Mouse (Mus musculus) gastrocnemius, adult 2 months (tissue): ENCODE data around the gene Acvr1. TPM values are rescaled to one million over a fixed set of nuclear protein-coding genes. Genes with fewer than 3 reads are reported as not detected.
A peak's percentile ranks its signal among the peaks of the same experiment; 100 is the strongest.

Source experiments
- DNase-seq: peaks from one replicate; pipeline ENCODE4 v3.0.0; 2022
- H3K27ac ChIP-seq: fragments of 200-600 bp; 2 replicates; pipeline ENCODE4 v1.8.1; 2022; ENCODE audit warnings: mild to moderate bottlenecking
- H3K4me3 ChIP-seq: fragments of 200-600 bp; 2 replicates; pipeline ENCODE4 v1.8.1; 2022; ENCODE audit warnings: mild to moderate bottlenecking, moderate library complexity
- CTCF ChIP-seq: fragments of 200-600 bp; IDR thresholded peaks from 2 replicates; pipeline ENCODE4 v1.8.1; 2022; ENCODE audit warnings: antibody characterized with exemption, mild to moderate bottlenecking, moderate library complexity
- intact Hi-C: fragments of 180-260 bp; cut with DNase I; formaldehyde crosslinking; loops from one replicate; pipeline ENCODE4 v1.15.1; 2025
- total RNA-seq, 2 experiments: library from RNA; stranded (reverse); gene quantifications; 2 replicates each; pipeline ENCODE4 v1.2.3; 2021

Gene Acvr1
- total RNA-seq, 2 experiments from 2014 or later, result 17.6 to 23.2 TPM

GRCm38 (mm10) chr2:58388601-58389000 is 178.4 kb downstream of the Acvr1 start:
- DNase-seq, result no peak
- no peak overlapping the region for H3K4me3 ChIP-seq
- no peak overlapping the region for H3K27ac ChIP-seq
- intact Hi-C loops, result no loop called here
- TF ChIP-seq CTCF, result no peak

- no peak overlapping the region for H3K27ac ChIP-seq
- intact Hi-C loops, result no loop called here
- no peak for DNase-seq
- no peak for TF ChIP-seq CTCF
- no peak overlapping the region for H3K4me3 ChIP-seq
These were observed 186.9 kb downstream of the Acvr1 start for GRCm38 (mm10) chr2:58380020-58380419.

- intact Hi-C loops, result no loop called here
- TF ChIP-seq CTCF, result no peak
- Histone ChIP-seq H3K4me3 (no peak overlapping the region), H3K27ac (no peak overlapping the region)
- no peak for DNase-seq
These were observed 187.5 kb downstream of the Acvr1 start for GRCm38 (mm10) chr2:58379475-58379874.

- H3K4me3 ChIP-seq, result no peak overlapping the region
- TF ChIP-seq CTCF, result no peak
- intact Hi-C loops, result no loop called here
- no peak overlapping the region for H3K27ac ChIP-seq
- DNase-seq, result no peak
These were observed 189.4 kb downstream of the Acvr1 start for GRCm38 (mm10) chr2:58377417-58378130.

- TF ChIP-seq CTCF, result no peak
- Histone ChIP-seq H3K4me3 (no peak overlapping the region), H3K27ac (no peak overlapping the region)
- DNase-seq, result no peak
- intact Hi-C loops, result no loop called here
These were observed 200.8 kb downstream of the Acvr1 start for GRCm38 (mm10) chr2:58366196-58366595.

GRCm38 (mm10) chr2:58361361-58362046 is 205.5 kb downstream of the Acvr1 start:
- DNase-seq, result no peak
- Histone ChIP-seq H3K27ac (no peak overlapping the region), H3K4me3 (no peak overlapping the region)
- intact Hi-C loops, result no loop called here
- no peak for TF ChIP-seq CTCF

GRCm38 (mm10) chr2:58358132-58358460 is 208.9 kb downstream of the Acvr1 start:
- H3K4me3 ChIP-seq, result peak overlapping the region; percentile 75
- DNase-seq, result no peak
- intact Hi-C loops, result no loop called here
- TF ChIP-seq CTCF, result no peak
- H3K27ac ChIP-seq, result no peak overlapping the region

GRCm38 (mm10) chr2:58357414-58358131 is 209.4 kb downstream of the Acvr1 start, which contains the start of gene Acvr1c:
Gene Acvr1c, minus strand, starts transcription at chr2:58357895.
- no peak for TF ChIP-seq CTCF
- DNase-seq, result peak; percentile 69
- Histone ChIP-seq H3K4me3 (peak within 1 kb of the TSS; percentile 75), H3K27ac (no peak within 1 kb of the TSS)
- intact Hi-C loops, result no loop called here

GRCm38 (mm10) chr2:58357068-58357413 is 209.9 kb downstream of the Acvr1 start:
- H3K4me3 ChIP-seq, result peak overlapping the region; percentile 75
- TF ChIP-seq CTCF, result no peak
- DNase-seq, result no peak
- intact Hi-C loops, result no loop called here
- no peak overlapping the region for H3K27ac ChIP-seq

- no peak for DNase-seq
- Histone ChIP-seq H3K27ac (no peak overlapping the region), H3K4me3 (no peak overlapping the region)
- TF ChIP-seq CTCF, result no peak
- intact Hi-C loops, result no loop called here
These were observed 212.6 kb downstream of the Acvr1 start for GRCm38 (mm10) chr2:58354389-58354788.

GRCm38 (mm10) chr2:58352846-58353245 is 214.1 kb downstream of the Acvr1 start:
- intact Hi-C loops, result no loop called here
- no peak for TF ChIP-seq CTCF
- H3K27ac ChIP-seq, result no peak overlapping the region
- no peak overlapping the region for H3K4me3 ChIP-seq
- DNase-seq, result no peak

GRCm38 (mm10) chr2:58350657-58351056 is 216.3 kb downstream of the Acvr1 start:
- no peak for TF ChIP-seq CTCF
- DNase-seq, result no peak
- Histone ChIP-seq H3K4me3 (no peak overlapping the region), H3K27ac (no peak overlapping the region)
- intact Hi-C loops, result no loop called here

Other genes with a start within 250 kb of the Acvr1 start
- gene Acvr1c, start 209.3 kb downstream of the Acvr1 start, total RNA-seq, result under 1 TPM; 0.05 to 0.61 TPM
- not detected for gene Gm17409, start 97.0 kb downstream of the Acvr1 start, total RNA-seq
- 1 to 10 TPM; 2.0 to 2.4 TPM for gene Upp2, start 141 bp upstream of the Acvr1 start, total RNA-seq